Mouse (Mus musculus) heart, postnatal 25 days (tissue): ENCODE measurements around the gene Hcn2. TPM values are rescaled to one million over a fixed set of nuclear protein-coding genes. Genes with fewer than 3 reads are reported as not detected.
A peak's percentile ranks its signal among the peaks of the same experiment; 100 is the strongest.
"Not testable (repeated sequence)": the region's sequence is repeated elsewhere in the genome, so short reads cannot be mapped to it uniquely, and the experiment has no call there.

ENCODE experiments used
- DNase-seq: peaks from one replicate; pipeline ENCODE4 v3.0.0; 2022; ENCODE audit warnings: low spot score
- intact Hi-C: fragments of 180-260 bp; cut with DNase I; formaldehyde crosslinking; loops from one replicate; pipeline ENCODE4 v1.15.1; 2025
- total RNA-seq, 2 experiments: library from RNA; stranded (reverse); gene quantifications; 2 replicates each; pipeline ENCODE4 v1.2.3; 2021

Gene Hcn2
- total RNA-seq, 2 experiments from 2014 or later: 26.0 to 28.5 TPM

DNA sequence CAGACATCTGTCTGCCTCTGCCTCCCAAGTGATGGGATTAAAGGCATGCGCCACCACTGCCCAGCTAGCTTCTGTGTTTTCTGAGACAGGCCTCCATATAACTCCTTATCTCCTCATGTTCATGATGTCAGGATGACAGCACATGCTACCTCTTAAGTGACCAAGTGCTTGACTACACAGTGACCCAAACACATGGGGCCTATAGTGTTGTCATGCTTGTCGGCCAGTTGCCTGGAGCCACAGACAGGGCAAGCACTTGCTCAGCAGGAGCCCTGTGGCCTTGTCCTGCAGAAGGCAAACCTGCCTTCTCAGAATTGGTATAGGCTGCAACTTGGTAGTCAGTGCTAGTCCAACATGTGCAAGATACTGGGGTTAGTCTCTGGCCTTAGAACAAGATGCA, 30.2 kb upstream of the Hcn2 start:
- intact Hi-C loops: no loop called here
- DNase-seq: no peak

DNA sequence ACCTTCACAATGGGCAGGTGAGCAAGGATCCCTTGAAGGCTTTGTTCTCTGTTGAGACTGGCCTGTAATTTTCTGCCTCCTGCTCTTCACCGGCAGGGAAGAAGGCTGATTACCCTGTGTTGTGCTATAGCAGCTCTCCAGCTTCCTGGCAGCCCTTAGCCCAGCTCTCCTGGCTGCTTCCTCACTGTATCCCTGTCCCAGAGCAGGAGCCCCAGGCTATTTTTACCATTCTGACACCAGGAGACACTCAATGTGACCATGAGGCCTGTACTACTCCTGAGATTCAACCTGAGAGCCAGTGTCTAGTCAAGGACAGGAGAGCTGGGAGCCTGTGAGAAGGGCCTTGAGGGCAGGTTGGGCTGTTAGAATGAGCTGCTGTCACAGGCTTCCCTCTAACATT, 29.7 kb upstream of the Hcn2 start:
- no peak for DNase-seq
- intact Hi-C loops: no loop called here

DNA sequence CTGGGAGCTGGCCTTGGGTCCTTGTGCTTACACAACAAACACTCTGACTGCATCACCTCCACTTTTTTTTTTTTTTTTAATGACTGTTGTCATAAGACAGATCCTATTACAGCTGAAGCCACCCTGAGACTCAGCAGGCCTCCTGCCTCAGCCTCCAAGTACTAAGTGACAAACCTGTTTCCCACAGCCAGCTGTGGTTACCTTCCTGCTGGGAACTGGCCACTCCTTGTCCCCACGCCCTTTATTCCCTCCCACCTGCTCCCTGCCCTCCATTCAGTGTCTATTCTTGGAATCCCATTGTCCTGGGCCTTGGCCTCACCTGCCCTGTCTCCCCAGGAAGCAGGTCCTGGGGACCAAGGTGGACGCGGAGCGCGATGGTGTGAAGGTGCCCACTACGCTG, 28.9 kb upstream of the Hcn2 start:
- intact Hi-C loops: no loop called here
- no peak for DNase-seq

DNA sequence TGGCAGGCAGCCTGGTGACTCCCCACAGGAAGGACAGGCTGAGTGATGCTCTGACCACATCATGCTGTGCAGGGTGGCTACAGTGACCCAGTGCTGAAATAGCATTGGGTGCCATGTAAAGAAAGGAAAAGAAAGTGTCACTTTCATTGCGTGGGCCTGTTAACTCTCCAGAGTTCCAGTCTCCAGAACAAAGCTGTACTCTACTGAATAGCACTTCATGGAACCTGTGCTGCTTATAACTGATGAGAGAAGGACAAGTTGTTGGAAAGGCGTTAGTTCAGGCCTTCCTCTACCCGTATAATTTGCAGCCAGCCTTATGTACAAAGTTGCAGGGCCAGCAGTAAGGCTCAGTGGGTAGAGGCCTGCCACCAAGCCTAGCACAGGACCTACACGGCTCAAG, 27.7 kb upstream of the Hcn2 start, which contains the start of gene Gzmm:
Gene Gzmm, plus strand, starts transcription at position 301 of the 400 bp plus-strand sequence.
- intact Hi-C loops: no loop called here
- DNase-seq: no peak

DNA sequence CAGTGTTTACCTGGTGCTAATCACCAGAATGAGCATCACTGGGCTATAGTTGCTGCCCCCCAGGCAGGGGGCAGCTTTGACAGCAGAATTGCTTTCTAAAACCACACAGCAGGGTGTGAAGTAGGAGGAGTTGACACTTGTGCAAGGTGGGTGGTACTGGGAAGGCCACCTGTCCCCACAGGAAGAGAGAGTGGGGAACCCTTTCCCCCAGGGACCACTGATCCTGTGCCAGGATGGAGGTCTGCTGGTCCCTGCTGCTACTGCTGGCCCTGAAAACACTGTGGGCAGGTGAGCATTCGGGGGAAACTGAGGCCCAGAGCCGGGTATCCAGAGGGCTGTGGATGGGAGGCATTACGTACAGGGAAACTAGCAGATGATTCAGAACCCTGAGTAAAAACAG, 27.3 kb upstream of the Hcn2 start:
- intact Hi-C loops: no loop called here

DNA sequence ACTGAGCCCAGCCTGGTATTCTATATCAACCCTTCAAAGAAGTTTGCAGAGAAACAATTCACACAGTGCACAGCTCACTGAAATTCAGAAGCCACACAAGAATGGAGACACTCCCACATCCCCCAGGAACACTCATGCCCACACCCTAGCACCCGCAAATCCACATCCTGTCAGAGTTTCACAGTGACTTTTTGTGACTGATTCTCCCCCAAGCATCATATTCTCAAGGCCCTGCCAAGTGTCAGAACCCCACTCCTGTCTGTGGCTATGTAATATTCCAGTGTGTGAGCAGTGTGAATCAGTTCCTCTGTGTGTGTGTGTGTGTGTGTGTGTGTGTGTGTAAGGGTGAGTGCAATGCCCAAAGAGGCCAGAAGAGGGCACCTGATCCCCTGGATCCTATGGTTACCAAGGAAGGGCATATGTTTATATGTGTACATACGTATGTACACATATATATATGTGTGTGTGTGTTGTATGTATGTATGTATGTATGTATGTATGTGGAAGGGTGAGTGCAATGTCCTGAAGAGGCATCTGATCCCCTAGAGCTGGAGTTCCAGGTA, 24.4 kb upstream of the Hcn2 start:
- intact Hi-C loops: no loop called here
- no peak for DNase-seq

More for the DNA sequence above, 27.3 kb upstream of the Hcn2 start:
- DNase-seq: no peak

DNA sequence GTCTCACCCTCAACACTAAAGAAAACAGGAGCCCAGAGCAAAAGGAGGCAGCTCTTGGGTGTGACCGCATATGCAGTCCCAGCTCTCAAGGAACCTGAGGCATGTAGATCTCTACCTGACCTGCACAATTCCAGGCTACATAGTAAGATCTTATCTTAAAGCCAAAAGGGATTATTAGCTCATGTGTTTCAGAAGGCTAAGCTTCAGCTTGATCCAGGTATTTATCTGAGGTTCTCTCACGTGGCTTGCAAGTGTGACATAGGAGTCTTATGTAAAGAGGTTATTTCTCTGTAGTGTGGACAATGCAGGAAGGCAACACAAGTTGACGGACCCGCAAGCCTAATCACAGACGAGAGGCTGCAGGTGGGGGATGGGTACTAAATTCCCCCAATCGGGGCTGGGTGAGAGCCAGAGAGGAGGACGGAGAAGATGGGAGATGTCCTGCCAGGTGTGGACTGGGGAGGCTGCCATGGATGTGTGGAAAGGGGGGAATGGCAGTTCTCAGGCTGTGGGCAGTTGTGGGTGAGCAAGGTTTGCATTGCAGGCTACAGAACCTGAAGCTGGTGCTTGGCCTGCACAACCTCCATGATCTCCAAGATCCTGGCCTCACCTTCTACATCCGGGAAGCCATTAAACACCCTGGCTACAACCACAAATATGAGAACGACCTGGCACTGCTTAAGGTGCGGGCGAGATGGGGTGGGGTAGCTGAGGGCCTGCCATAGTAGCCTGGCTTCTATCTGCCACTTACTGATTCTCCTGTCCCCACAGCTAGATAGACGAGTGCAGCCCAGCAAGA, 22.7 kb upstream of the Hcn2 start:
- intact Hi-C loops: no loop called here
- DNase-seq: no peak

DNA sequence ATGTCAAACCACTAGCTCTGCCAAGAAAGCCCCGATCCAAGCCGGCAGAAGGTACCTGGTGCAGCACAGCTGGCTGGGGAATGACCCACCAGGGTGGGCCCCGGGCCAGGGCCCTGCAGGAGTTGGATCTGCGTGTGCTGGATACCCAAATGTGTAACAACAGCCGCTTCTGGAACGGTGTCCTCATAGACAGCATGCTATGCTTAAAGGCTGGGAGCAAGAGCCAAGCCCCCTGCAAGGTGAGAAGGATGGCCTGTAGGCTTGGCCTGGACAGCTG, 22.1 kb upstream of the Hcn2 start:
- intact Hi-C loops: no loop called here
- no peak for DNase-seq

DNA sequence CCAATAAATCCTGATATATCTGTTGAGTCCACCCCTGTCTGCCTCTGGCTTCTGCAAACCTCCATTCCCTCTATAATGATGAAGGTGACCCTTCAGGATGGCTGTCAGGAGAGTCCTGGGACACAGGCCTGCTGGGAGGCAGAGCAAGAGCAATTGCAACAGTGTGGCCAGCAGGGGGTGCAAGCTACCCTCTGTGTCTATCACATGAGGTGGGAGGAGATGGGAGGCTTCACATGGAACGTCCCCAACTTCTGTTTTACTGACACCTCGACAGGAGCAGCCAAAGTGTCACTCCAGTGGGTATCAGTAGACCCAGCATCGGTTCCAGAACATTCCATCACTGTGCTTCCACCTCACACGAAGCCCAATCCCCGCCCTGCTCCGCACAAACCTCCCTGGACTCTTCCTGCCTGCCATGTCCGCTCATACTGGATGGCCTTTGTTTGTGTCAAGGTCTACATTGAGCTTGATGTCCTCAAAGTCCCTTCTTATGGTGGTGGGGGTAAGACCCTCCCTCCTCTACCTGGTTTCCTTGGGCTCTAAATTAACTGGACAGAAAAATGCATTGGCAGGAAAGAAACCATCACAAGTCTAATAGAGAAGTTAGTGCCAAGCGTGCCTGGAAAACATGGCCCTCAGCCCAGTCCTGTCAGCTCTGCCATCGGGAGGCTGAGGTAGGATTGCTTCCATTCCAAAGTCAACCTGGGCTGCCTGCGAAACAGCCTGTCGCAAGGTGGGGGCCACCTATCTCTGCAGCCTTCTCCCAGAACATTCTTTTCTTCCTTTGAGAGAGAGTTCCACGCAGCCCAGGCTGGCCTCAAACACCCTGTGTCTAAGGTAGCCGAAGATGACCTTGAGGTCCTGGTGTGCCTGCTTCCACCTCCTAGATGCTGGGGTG, 21.0 kb upstream of the Hcn2 start:
- intact Hi-C loops: no loop called here
- DNase-seq: peak; percentile 63

DNA sequence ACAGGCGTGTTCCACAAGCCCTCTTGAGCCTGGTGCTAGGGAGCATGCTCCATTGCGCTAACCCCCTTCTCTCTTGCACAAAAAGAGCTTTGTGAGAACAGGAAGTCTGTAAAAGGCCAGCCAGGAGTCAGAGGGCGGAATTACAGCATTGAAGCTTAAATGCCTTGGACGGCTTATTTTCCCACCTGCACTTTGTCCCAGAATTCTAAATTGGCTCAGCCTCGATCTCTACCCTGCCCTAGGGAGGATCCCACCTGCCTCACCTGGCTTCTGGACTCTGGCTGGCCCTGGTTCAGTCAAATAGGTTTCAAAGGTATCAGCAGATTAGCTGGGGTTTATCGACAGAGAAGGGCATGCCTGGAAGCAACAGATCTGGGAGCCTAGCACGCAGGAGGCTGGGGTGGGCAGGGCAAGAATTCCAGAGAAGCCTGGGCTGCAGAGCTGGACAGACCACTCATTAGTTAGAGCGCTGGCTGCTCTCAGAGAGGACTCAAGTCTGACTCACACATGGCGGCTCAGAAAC, 20.2 kb upstream of the Hcn2 start:
- intact Hi-C loops: no loop called here
- no peak for DNase-seq

DNA sequence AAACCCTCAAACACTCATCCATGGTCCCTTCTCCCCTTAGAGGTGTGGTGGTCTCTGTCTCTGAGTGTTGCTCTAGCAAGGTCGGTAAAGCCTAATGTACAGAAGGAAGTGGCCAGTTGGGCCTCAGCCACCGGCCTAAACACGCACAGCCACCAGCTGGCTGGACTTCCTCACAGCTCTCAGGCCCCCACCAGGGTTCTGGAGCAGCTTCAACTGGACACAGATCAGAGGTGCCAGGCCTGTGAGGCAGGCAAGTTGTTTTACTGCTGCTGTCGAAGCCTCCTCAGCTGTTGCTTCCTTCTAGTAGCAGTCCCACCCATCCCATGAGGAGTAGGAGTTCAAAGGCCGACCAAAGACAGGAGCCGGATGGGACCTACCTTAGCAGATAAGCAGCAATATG, 18.5 kb upstream of the Hcn2 start:
- intact Hi-C loops: no loop called here
- DNase-seq: no peak

DNA sequence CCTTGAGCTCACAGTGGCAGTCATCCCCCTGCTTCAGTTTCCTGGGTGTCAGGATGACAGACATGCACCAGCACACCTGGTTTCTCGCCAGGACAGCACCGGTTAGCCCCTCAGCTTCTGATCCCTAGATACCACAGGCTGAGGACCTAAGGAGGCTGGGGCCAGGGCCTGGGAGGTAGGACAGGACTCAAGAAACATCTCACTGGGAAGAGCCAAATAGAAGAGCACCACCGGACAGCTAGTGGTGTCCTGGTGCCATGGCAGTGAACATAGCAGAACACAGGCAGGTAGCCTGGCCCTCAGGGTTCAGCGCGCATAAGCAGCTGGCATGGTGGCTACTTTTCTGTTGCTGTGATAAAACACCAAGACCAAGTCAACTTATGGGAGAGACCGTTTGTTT, 18.0 kb upstream of the Hcn2 start:
- intact Hi-C loops: no loop called here
- no peak for DNase-seq

DNA sequence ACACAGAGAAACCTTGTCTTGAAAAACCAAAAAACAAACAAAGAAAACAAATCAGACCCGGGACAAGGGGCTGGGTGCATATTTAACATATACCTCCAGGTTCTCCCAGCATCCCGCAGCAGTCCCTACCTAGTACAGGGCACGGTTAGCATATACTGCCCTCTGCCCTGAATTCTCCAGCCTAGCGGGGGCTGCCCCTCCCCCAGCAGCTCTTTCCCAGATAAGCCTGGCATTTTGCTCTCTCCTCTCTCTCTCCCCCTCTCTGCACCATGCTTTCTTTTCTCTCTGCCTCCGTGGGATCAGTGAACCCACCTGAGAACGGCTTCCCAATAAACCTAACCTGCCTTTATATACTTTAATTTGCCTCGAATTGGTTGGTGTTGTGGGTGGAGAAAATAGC, 15.8 kb upstream of the Hcn2 start:
- intact Hi-C loops: no loop called here
- DNase-seq: no peak

DNA sequence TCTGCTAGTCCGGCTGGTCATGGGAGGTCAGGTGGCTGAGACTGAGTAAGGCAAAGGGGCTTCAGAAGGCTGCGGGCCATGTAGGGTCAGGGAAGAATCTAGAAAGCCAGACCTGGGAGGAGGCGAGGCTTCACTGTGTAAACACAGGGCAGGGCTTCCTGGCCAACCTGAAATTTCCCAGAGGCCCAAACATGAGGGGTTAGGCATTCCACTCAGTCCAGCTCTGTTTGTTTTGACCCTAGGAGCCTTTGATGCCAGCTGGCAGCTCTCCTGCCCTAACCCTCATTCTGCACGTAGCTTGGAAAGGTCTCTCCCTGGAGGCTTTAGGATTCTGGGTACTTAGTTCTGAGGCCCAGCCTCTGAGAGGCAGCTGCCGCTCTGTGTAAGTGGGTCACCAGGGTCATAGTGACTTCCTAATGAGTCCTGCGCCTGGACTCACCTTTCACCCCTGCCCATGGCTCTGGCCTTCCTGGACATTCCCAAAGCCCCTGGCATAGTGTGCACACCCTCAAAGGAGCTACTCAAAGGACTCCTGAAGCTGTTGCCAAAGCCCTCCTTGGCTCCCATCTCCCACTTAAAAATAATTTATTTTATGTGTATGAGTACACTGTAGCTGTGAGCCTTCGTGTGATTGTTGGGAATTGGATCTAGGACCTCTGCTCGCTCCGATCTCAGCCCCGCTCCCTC, 14.8 kb upstream of the Hcn2 start:
- intact Hi-C loops: no loop called here
- DNase-seq: peak; percentile 61

DNA sequence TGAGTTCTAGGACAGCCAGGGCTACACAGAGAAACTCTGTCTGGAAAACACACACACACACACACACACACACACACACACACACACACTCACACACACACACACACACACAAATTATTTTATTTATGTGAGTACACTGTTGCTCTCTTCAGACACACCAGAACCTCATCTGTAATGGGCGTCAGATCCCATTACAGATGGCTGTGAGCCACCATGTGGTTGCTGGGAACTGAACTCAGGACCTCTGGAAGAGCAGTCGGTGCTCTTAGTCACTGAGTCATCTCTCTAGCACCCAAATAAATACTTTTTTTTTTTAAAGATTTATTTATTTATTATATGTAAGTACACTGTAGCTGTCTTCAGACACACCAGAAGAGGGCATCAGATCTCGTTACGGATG, 13.5 kb upstream of the Hcn2 start:
- intact Hi-C loops, DNase-seq: not testable (repeated sequence)

DNA sequence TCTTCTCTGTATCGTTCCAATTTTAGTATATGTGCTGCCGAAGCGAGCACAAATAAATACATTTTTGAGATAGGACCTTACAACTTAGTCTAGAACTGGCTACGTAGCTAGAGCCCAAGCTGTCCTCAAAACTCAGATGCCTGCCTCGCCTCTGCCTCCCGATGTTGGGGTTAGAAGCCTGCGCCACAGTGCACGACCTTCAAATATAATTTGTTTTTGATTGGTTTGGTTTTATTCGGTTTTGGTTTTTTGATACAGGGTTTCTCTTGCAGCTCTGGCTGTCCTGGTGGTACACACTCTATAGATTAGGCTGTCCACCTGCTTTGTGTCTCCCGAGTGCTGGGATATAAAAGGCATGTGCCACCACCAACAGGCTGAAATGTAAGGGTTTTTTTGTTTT, 12.9 kb upstream of the Hcn2 start:
- no peak for DNase-seq
- intact Hi-C loops: no loop called here

DNA sequence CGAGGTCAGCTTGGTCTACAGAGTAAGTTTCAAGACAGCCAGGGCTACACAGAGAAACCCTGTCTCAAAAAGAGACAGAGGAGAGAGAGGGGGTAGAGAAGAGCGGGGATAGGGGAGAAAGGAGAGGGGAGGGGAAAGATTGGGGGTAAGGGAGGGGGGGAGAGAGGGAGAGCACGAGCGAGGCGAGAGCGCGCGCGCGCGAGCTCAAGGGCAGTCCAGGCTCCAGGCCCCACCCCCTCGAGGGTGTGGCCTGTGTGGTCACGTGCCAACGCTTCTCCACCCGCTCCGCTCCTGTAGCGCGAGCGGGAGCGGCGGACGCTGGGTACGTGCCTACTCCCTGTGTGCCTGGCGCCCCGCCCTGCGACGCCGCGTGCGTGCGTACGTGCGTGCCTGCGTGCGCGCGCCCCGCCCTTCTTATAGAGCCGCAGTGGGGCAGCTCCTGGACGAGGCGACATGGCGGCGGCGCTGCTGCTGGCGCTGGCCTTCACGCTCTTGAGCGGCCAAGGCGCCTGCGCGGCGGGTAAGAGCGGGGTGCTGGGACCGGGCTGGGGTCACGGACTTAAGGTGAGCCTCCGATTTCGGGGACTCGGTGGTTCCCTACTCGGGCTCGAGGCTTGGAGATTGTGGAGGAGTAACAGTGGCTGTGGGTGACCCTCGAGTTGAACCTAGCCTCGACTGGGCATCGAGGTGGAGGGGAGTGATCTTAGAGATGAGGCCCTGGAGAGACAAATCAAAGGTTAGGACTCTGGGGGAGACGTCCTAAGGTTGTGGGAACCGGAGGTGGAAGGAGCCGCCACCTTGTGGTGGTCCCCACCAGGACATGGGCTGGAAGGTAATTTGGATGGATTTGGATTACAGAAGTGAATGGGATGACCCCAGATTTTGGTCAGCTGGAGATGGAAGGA, 12.1 kb upstream of the Hcn2 start, which contains the start of gene Bsg:
Gene Bsg, plus strand, starts transcription at position 427 of the 905 bp plus-strand sequence.
- peak; percentile 98 for DNase-seq
- intact Hi-C loops: no loop called here

DNA sequence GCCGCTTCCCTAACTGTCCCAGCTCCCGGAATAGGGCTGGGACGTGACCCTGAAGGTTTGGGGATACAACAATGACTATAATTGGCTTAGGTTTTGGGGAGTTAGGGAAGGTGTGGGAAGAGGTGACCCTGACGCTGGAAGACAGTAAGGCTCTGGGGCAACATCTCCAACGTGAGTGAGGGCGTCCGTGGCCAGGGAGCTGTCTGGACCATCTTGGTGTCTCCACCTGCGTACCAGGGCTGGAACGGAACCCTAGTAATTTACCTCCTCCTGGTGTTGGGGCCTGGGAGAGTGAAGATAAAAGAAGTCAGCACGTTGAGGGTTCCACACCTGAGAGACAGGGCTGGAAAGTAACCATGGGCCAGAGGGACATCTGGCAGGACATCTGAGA, 11.5 kb upstream of the Hcn2 start:
- intact Hi-C loops: no loop called here
- no peak for DNase-seq

DNA sequence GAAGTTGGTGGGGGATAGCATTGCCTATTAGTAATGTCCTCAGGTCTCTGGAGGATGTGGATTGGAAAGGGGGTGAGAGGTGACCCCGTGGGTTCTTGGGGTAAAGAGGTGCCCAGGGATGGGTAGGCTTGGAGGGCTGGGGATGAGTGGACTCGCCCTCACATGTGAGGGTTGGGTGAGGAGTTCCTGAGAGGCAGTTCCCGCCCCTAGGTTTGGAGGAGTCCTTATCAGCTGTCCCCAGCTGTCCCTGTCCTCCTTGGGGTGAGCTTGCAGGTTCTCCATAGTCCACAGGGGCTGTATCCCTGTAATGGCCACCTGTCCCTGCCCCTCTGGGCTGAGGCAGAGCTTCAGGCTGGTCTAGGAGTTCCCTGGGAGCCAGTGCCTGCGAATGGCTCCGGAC, 10.5 kb upstream of the Hcn2 start:
- intact Hi-C loops: loop anchor here (2.0 kb wide), 1 partner anchor 59 kb away; no protein-coding TSS in a partner anchor
- DNase-seq: no peak
